Mouse (Mus musculus) thymus, adult 2 months (tissue): ENCODE measurements at regions not wholly inside any gene's neighbourhood (a gene's known extent, or its start where the extent isn't known, plus 50 kb on each side); places are given as distances from the start of the nearest gene placed in this dataset.

ENCODE experiments used
- DNase-seq: peaks from one replicate; pipeline ENCODE4 v3.0.0; 2021
- H3K27ac ChIP-seq: fragments of 200-500 bp; 2 replicates; pipeline ENCODE4 v1.5.1; 2012; ENCODE audit warnings: low read length, control low read depth; ENCODE audit not compliant: control insufficient read depth, insufficient read depth
- H3K27me3 ChIP-seq: fragments of 200-500 bp; 2 replicates; pipeline ENCODE4 v1.6.1; 2012; ENCODE audit warnings: mild to moderate bottlenecking, low read length, moderate library complexity, mixed read lengths; ENCODE audit not compliant: control insufficient read depth, insufficient read depth
- H3K36me3 ChIP-seq: fragments of 200-500 bp; 2 replicates; pipeline ENCODE4 v1.6.1; 2012; ENCODE audit warnings: mild to moderate bottlenecking, low read length, moderate library complexity; ENCODE audit not compliant: control insufficient read depth, insufficient read depth
- H3K4me1 ChIP-seq: fragments of 200-500 bp; replicated peaks from 2 replicates; pipeline ENCODE4 v1.6.1; 2012; ENCODE audit warnings: low read length; ENCODE audit not compliant: control insufficient read depth, insufficient read depth
- H3K4me3 ChIP-seq: fragments of 200-500 bp; 2 replicates; pipeline ENCODE4 v1.5.1; 2012; ENCODE audit warnings: mild to moderate bottlenecking, low read length, control low read depth, moderate library complexity; ENCODE audit not compliant: control insufficient read depth, insufficient read depth
- CTCF ChIP-seq: fragments of 200-500 bp; IDR thresholded peaks from 2 replicates; pipeline ENCODE4 v1.5.1; 2012; ENCODE audit warnings: mild to moderate bottlenecking, control low read depth, low read length, moderate library complexity, borderline replicate concordance; ENCODE audit not compliant: control insufficient read depth, poor library complexity, insufficient read depth; ENCODE audit errors: extremely low read depth
- POLR2A ChIP-seq: fragments of 200-500 bp; IDR thresholded peaks from 2 replicates; pipeline ENCODE4 v1.6.1; 2012; ENCODE audit warnings: mild to moderate bottlenecking, low read length, control low read depth, moderate library complexity; ENCODE audit not compliant: control insufficient read depth, poor library complexity, insufficient read depth; ENCODE audit errors: extremely low read depth
- WGBS: fragments of 180-500 bp; shearing (Covaris S2); methylation state at CpG from one replicate; pipeline ENCODE4 v1.1.7; 2018; 5-methylcytosine and 5-hydroxymethylcytosine counted together

GRCm38 (mm10) chr2:161185122-161185521 is 76.2 kb upstream of the Chd6 start:
- H3K4me1 ChIP-seq = no peaks in the 10 kb centered on the region
- no peak overlapping the region for H3K4me3 ChIP-seq
- TF ChIP-seq POLR2A (no peak), CTCF (no peak)
- no peak for DNase-seq
- H3K27me3 ChIP-seq = no peaks in the 10 kb centered on the region
- no peak overlapping the region for H3K27ac ChIP-seq
- H3K36me3 ChIP-seq = no peaks in the 10 kb centered on the region

- H3K27ac ChIP-seq = no peak overlapping the region
- no peaks in the 10 kb centered on the region for H3K4me1 ChIP-seq
- peak; percentile 34 for DNase-seq
- TF ChIP-seq POLR2A (no peak), CTCF (no peak)
- WGBS = 4% methylated on average over 20 of the region's 20 CpGs
- no peak overlapping the region for H3K4me3 ChIP-seq
- no peaks in the 10 kb centered on the region for H3K27me3 ChIP-seq
- no peaks in the 10 kb centered on the region for H3K36me3 ChIP-seq
Observed at GRCm38 (mm10) chr2:161177355-161178021, 68.6 kb upstream of the Chd6 start.

- no peaks in the 10 kb centered on the region for H3K36me3 ChIP-seq
- no peak overlapping the region for H3K4me3 ChIP-seq
- no peaks in the 10 kb centered on the region for H3K4me1 ChIP-seq
- DNase-seq = no peak
- no peak overlapping the region for H3K27ac ChIP-seq
- WGBS = 68% methylated on average over 3 of the region's 3 CpGs
- no peaks in the 10 kb centered on the region for H3K27me3 ChIP-seq
- no peak for TF ChIP-seq POLR2A
- TF ChIP-seq CTCF = no peak
Observed at GRCm38 (mm10) chr2:161166681-161167080, 57.8 kb upstream of the Chd6 start.

- Histone ChIP-seq H3K27ac (no peak overlapping the region), H3K27me3 (no peaks in the 10 kb centered on the region), H3K4me3 (no peak overlapping the region), H3K36me3 (no peaks in the 10 kb centered on the region), H3K4me1 (no peaks in the 10 kb centered on the region)
- WGBS = 87% methylated on average over 3 of the region's 3 CpGs
- no peak for TF ChIP-seq CTCF
- no peak for TF ChIP-seq POLR2A
- no peak for DNase-seq
Observed at GRCm38 (mm10) chr2:161165495-161165894, 56.6 kb upstream of the Chd6 start.

GRCm38 (mm10) chr2:161164320-161164719 is 55.4 kb upstream of the Chd6 start:
- TF ChIP-seq POLR2A (no peak), CTCF (no peak)
- 57% methylated on average over 5 of the region's 5 CpGs for WGBS
- no peak for DNase-seq
- no peak overlapping the region for H3K27ac ChIP-seq
- H3K4me1 ChIP-seq = no peaks in the 10 kb centered on the region
- no peaks in the 10 kb centered on the region for H3K27me3 ChIP-seq
- no peak overlapping the region for H3K4me3 ChIP-seq
- H3K36me3 ChIP-seq = no peaks in the 10 kb centered on the region
